Mouse (Mus musculus) fibroblast of lung, adult 2 months (primary cell): Measurements from ENCODE around the gene Jmjd6.
"Not testable (repeated sequence)": the region's sequence is repeated elsewhere in the genome, so short reads cannot be mapped to it uniquely, and the experiment has no call there.

Experiments
- DNase-seq: peaks from one replicate; pipeline ENCODE4 v3.0.0-alpha.2; 2011; ENCODE audit warnings: low read depth

The Jmjd6 gene

GRCm38 (mm10) chr11:116823885-116824284, 19.4 kb downstream of the Jmjd6 start:
- not testable (repeated sequence) for DNase-seq

DNA sequence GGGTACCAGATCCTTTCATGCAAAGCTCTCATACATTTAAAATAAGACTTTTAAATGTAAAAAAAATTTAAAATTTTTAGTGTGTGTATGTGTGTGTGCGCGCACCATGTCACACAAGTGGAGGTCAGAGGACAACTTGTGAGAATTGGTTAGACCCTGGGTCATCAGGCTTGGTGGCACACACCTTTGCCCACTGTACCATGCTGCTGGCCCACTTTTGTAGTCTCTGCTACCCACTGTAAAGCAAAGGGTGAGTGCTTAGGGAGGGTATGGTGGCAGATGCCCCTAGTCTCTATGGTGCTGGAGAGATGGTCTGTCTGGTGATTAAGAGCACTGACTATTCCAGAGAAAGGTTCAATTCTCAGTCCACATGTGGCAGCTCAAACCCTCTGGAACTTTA, 20.0 kb downstream of the Jmjd6 start:
- DNase-seq = no peak

DNA sequence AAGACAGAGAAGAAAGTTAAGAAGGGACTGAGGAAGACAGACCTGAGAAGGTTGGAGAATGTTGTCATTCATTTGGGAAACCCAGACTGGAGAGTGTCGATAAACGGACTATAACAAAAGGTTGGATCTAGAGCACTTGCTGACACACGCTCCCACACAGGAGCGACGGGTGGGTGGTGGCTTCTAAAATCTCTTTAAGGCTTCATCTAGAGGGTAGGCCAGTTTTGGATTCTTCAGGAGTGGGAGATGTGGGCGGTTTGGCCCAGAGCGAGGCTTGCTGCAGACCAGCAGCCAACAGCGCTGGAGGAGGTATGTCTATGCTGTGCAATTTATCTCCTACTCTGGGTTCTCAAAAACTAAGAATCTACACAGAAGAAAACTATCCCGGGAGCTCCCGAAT, 20.6 kb downstream of the Jmjd6 start:
- no peak for DNase-seq

GRCm38 (mm10) chr11:116822215-116822614, 21.0 kb downstream of the Jmjd6 start:
- DNase-seq = no peak

GRCm38 (mm10) chr11:116821057-116821940, 21.9 kb downstream of the Jmjd6 start:
- DNase-seq = no peak

DNA sequence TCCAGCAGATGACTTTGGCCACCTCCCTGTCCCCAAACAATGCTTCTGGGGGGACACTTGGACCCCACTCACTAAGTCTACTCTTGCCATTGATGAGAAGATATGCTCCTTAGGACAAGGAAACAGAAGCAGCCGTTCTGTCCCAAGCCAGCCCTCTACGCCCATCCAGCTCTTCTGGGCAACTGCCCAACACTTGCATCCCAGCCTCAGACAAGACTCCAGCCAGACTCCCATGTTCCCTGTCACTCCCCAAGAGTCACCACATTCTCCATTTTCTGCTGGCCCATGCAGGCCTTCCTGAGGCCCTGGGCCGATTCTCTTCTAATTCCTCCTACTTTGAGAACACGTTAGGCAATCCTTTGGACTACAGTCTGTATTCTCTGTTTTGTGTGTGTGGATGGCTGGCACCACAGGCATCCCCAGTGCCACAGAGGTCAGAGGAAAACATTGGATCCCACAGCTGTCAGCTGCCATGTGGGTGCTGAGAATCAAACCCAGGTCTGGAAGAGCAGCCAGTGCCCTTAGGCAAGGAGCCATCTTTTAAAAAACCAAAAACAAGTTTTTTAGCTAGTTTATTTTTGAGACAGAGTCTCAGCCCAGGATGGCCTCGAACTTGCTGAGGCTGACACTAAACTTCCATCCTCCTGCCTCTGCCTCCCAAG, 23.2 kb downstream of the Jmjd6 start:
- no peak for DNase-seq

- DNase-seq = no peak
Measured at GRCm38 (mm10) chr11:116818722-116819121, 24.5 kb downstream of the Jmjd6 start.

- DNase-seq = no peak
Measured at GRCm38 (mm10) chr11:116817567-116817966, 25.7 kb downstream of the Jmjd6 start.

DNA sequence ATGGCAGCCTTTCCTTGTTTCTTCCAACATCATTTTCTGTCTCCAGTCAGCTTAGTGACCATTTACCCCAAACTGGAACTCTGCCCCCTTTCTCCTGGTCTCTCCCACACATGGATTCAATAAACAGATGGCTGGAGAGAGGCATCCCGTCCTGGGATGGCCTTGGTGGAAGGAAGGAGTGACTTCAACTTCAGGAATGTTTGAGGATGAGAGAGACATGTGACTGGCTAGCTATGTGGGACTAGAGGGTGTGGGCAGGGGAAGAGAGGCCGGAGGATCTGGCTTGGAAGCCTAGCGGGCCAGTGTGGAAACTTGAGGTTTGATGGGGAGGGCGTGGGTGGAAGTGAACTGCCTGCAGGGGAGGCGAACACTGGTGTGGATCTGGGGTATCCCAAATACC, 26.5 kb downstream of the Jmjd6 start:
- peak; percentile 89 for DNase-seq

DNA sequence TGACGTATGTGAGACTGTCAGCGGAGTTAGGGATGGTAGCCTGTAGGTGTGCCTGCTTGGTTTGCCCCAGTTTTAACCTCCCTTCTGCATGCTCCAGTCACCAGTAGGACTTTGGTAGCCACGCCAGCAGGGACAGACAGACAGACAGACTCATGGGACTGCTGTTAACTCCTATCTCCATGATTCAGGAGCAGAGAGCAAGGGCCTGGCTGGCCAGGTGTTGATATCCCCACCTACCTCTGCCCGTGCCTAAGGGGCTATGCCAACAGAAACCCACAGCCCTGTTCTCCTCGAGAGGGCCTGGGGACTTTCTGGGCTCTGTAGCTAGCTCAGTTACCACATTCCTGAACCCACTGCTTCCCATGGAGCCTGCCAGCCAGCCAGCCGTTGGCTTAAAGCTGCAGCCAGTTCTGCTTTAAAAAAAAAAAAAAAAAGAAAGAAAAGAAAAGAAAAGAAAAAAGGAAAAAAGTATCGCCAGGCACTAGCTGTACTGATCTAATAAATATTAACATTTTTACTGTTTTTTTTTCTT, 28.3 kb downstream of the Jmjd6 start:
- DNase-seq = peak; percentile 83

DNA sequence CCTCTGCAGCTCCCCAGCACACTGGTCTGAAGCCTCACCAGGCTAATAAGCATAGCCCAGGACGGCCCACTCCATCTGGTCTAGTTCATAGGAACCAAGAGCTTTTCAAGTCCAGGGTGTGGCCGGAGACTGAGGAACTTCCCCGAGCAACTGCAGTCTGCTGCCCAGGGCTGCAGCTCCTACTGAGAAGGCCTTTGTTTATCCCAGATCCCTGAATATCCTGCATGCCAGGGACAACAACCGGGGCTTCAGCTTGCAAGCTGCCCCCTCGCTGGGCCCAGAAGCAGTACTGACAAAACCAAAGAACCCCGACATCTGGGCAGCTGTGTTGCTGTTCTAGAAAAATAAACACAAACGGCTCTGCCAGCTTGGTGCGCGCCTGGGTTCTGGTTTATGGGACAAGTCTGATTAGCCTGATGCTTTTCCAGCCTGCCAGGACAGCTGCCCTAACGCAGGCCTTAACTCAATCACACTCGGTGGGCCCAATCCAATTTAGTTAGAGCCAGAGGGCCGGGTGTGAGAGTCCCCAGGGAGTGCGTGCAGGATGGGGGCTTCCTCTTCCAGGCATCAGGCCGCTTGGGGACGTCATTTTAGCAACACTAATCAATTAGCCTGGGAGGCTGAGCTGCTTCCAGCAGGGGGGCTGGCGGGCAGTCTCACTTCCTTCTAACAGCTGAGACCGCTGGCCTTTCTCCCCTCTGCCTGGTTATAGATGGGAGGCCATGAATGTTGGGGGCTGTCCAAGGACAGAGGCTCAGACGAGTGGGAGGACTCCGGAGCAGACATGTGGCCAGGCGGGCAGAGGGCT, 29.0 kb downstream of the Jmjd6 start:
- DNase-seq = peak; percentile 78

DNA sequence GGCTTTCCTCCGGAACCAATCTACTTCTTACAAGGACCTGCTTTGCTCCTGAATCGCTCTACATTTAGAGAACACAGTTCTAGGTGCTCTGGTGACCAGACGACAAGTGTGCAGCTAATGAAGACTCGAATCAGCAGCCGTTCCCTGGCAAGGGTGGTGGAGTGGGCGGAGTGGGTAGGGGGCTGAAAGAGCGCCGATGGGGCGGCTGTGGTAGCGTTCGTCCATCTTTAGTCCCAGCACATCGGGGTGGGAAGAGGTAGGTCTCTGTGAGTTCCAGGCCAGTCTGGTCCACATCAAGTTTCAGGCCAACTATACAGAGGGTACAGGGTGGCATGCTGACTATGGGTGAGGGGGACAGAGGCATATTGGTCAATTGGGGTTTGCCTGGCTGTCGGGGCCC, 29.6 kb downstream of the Jmjd6 start:
- DNase-seq = no peak

GRCm38 (mm10) chr11:116812793-116813529, 30.3 kb downstream of the Jmjd6 start:
- DNase-seq = no peak

GRCm38 (mm10) chr11:116810983-116811901, 32.0 kb downstream of the Jmjd6 start:
- no peak for DNase-seq

- DNase-seq = no peak
Measured at GRCm38 (mm10) chr11:116810528-116810927, 32.7 kb downstream of the Jmjd6 start.

DNA sequence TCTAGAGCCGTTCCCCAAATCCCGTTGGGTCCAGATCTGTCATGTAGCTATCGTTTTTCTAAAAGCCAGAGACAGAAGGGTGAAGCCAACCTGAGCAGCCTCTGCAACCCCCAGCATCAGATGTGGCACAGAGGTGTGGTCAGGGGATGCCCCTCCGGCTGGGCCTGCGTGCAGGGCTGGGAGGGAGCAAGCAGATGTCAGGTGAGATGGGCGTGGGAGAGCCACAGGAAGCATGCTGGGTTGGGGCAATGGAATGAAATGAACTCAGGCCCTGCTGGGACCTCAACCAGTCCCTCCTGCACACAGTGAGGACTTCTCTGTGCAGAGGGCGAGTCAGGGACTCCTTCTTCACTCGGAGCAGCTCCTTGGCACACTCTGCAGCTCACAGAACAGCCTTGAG, 33.7 kb downstream of the Jmjd6 start:
- DNase-seq = no peak

GRCm38 (mm10) chr11:116808811-116809395, 34.3 kb downstream of the Jmjd6 start:
- no peak for DNase-seq

GRCm38 (mm10) chr11:116807938-116808606, 35.2 kb downstream of the Jmjd6 start:
- DNase-seq = peak; percentile 73

DNA sequence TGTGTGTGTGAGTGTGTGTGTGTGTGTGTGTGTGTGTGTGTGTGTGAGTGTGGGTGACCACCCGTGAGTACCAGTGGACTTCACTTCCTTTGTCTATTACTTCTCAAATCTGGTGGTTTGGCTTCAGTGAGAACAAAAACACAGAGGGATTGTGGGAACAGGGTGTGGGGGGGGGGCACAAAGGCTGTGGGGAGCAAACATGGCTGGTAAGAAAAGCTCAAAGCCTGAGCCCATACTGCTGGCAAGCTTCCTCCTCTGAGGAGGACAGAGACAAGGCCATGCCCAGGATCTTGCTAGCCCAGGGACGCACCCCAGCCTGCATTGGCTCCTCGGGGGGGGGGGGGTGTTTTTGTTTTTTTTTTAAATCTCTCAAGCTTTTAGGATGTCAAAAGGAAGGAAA, 35.7 kb downstream of the Jmjd6 start:
- no peak for DNase-seq

GRCm38 (mm10) chr11:116807116-116807515, 36.1 kb downstream of the Jmjd6 start:
- DNase-seq = no peak
